Mouse (Mus musculus) MEL (cell line): ENCODE measurements at regions not wholly inside any gene's neighbourhood (a gene's known extent, or its start where the extent isn't known, plus 50 kb on each side); places are given as distances from the start of the nearest gene placed in this dataset.

Experiments
- DNase-seq: peaks from one replicate; pipeline ENCODE4 v3.0.0; 2011; ENCODE audit warnings: low read depth, low spot score
- H3K27ac ChIP-seq: 2 replicates; pipeline ENCODE4 v1.5.1; 2012; ENCODE audit warnings: low read depth, mild to moderate bottlenecking, control low read depth, low read length, moderate library complexity; ENCODE audit not compliant: control insufficient read depth
- H3K27me3 ChIP-seq, 2 experiments: fragments of 150-350 bp in 1 of 2; sonication (generic) in 1 of 2; 2 replicates each; pipeline ENCODE4 v1.6.1; 2012; ENCODE audit warnings: low read length in 2 of 2, mild to moderate bottlenecking in 2 of 2, improper control_type of control experiment in 1 of 2, moderate library complexity in 1 of 2; ENCODE audit not compliant: insufficient read depth in 2 of 2, control insufficient read depth in 1 of 2
- H3K36me3 ChIP-seq, 2 experiments: 2 replicates each; pipeline ENCODE4 v1.6.1; 2012 to 2014; ENCODE audit warnings: low read length in 2 of 2, improper control_type of control experiment in 1 of 2, inconsistent platforms in 1 of 2, mild to moderate bottlenecking in 1 of 2; ENCODE audit not compliant: insufficient read depth in 2 of 2, control insufficient read depth in 1 of 2
- H3K4me1 ChIP-seq, 2 experiments: fragments of 150-350 bp in 1 of 2; sonication (generic) in 1 of 2; 2 replicates each; pipeline ENCODE4 v1.6.1; 2012; ENCODE audit warnings: low read length in 2 of 2, improper control_type of control experiment in 1 of 2, mild to moderate bottlenecking in 1 of 2; ENCODE audit not compliant: insufficient read depth in 2 of 2, control insufficient read depth in 1 of 2
- H3K4me3 ChIP-seq, 2 experiments: fragments of 150-350 bp in 1 of 2; sonication (generic) in 1 of 2; 2 replicates each; pipeline ENCODE4 v1.5.1; 2012; ENCODE audit warnings: low read depth in 2 of 2, low read length in 2 of 2, mild to moderate bottlenecking in 2 of 2, moderate library complexity in 2 of 2, control low read depth in 1 of 2, improper control_type of control experiment in 1 of 2; ENCODE audit not compliant: control insufficient read depth in 1 of 2, insufficient read depth in 1 of 2
- H3K79me2 ChIP-seq: 2 replicates; pipeline ENCODE4 v1.6.1; 2012; ENCODE audit warnings: mild to moderate bottlenecking, low read length, moderate library complexity; ENCODE audit not compliant: control insufficient read depth, poor library complexity, insufficient read depth
- H3K9ac ChIP-seq: 2 replicates; pipeline ENCODE4 v1.6.1; 2012; ENCODE audit warnings: low read depth, mild to moderate bottlenecking, control low read depth, low read length, moderate library complexity; ENCODE audit not compliant: control insufficient read depth, poor library complexity, severe bottlenecking
- H3K9me3 ChIP-seq: fragments of 150-350 bp; sonication (generic); replicated peaks from 2 replicates; pipeline ENCODE4 v1.6.1; 2012; ENCODE audit warnings: mild to moderate bottlenecking, low read length, improper control_type of control experiment, moderate library complexity; ENCODE audit not compliant: insufficient read depth
- BHLHE40 ChIP-seq: IDR thresholded peaks from 2 replicates; pipeline ENCODE4 v1.6.1; 2012; ENCODE audit warnings: low read depth, mild to moderate bottlenecking, inconsistent platforms, low read length, improper control_type of control experiment, borderline replicate concordance
- CTCF ChIP-seq, 3 experiments: IDR thresholded peaks in 2 of 3; conservative IDR thresholded peaks in 1 of 3; 2 replicates each; pipeline ENCODE4 v1.5.1; 2011 to 2012; ENCODE audit warnings: low read length in 3 of 3, low read depth in 2 of 3, mild to moderate bottlenecking in 2 of 3, improper control_type of control experiment in 1 of 3, inconsistent platforms in 1 of 3, mixed read lengths in 1 of 3, moderate library complexity in 1 of 3; ENCODE audit not compliant: control insufficient read depth in 1 of 3, insufficient read depth in 1 of 3, poor library complexity in 1 of 3, severe bottlenecking in 1 of 3
- E2F4 ChIP-seq: IDR thresholded peaks from 2 replicates; pipeline ENCODE4 v1.6.1; 2011; ENCODE audit warnings: low read depth, low read length, improper control_type of control experiment, borderline replicate concordance
- ELF1 ChIP-seq: IDR thresholded peaks from 2 replicates; pipeline ENCODE4 v1.6.1; 2014; ENCODE audit warnings: low read depth, mild to moderate bottlenecking, inconsistent platforms, low read length, improper control_type of control experiment, moderate library complexity
- EP300 ChIP-seq, 2 experiments: IDR thresholded peaks; 2 replicates each; pipeline ENCODE4 v1.6.1; 2011; ENCODE audit warnings: improper control_type of control experiment in 2 of 2, low read length in 2 of 2, low read depth in 1 of 2, mild to moderate bottlenecking in 1 of 2
- ETS1 ChIP-seq: IDR thresholded peaks from 2 replicates; pipeline ENCODE4 v1.6.1; 2012; ENCODE audit warnings: low read depth, mild to moderate bottlenecking, inconsistent platforms, low read length, improper control_type of control experiment, moderate library complexity
- GABPA ChIP-seq: IDR thresholded peaks from 2 replicates; pipeline ENCODE4 v1.6.1; 2012; ENCODE audit warnings: low read depth, mild to moderate bottlenecking, inconsistent platforms, low read length, improper control_type of control experiment, moderate library complexity
- MAFK ChIP-seq: IDR thresholded peaks from 2 replicates; pipeline ENCODE4 v1.6.1; 2011; ENCODE audit warnings: low read depth, mild to moderate bottlenecking, low read length, improper control_type of control experiment, borderline replicate concordance
- MXI1 ChIP-seq: IDR thresholded peaks from 2 replicates; pipeline ENCODE4 v1.6.1; 2011; ENCODE audit warnings: mild to moderate bottlenecking, low read depth, low read length, improper control_type of control experiment
- NRF1 ChIP-seq: IDR thresholded peaks from 2 replicates; pipeline ENCODE4 v1.6.1; 2014; ENCODE audit warnings: low read depth, mild to moderate bottlenecking, inconsistent platforms, low read length, improper control_type of control experiment, moderate library complexity; ENCODE audit not compliant: poor library complexity, insufficient read depth, severe bottlenecking
- POLR2AphosphoS5 ChIP-seq: IDR thresholded peaks from 2 replicates; pipeline ENCODE4 v1.6.1; 2012; ENCODE audit warnings: low read depth, borderline replicate concordance, mild to moderate bottlenecking, inconsistent platforms, low read length, moderate library complexity, mixed read lengths
- RAD21 ChIP-seq: IDR thresholded peaks from 2 replicates; pipeline ENCODE4 v1.6.1; 2011; ENCODE audit warnings: mild to moderate bottlenecking, low read depth, low read length, improper control_type of control experiment
- RCOR1 ChIP-seq: IDR thresholded peaks from 2 replicates; pipeline ENCODE4 v1.6.1; 2012; ENCODE audit warnings: low read depth, mild to moderate bottlenecking, inconsistent platforms, low read length, improper control_type of control experiment
- SIN3A ChIP-seq: IDR thresholded peaks from 2 replicates; pipeline ENCODE4 v1.6.1; 2012; ENCODE audit warnings: low read length, improper control_type of control experiment, inconsistent platforms
- TBP ChIP-seq: IDR thresholded peaks from 2 replicates; pipeline ENCODE4 v1.8.0; 2011; ENCODE audit warnings: low read depth, low read length, improper control_type of control experiment
- TCF12 ChIP-seq: IDR thresholded peaks from 2 replicates; pipeline ENCODE4 v1.6.1; 2014; ENCODE audit warnings: low read depth, mild to moderate bottlenecking, inconsistent platforms, low read length, improper control_type of control experiment, moderate library complexity
- ZC3H11A ChIP-seq: IDR thresholded peaks from 2 replicates; pipeline ENCODE4 v1.6.1; 2012; ENCODE audit warnings: low read depth, mild to moderate bottlenecking, inconsistent platforms, low read length, improper control_type of control experiment
- ZKSCAN1 ChIP-seq: IDR thresholded peaks from 2 replicates; pipeline ENCODE4 v1.6.1; 2012; ENCODE audit warnings: low read depth, mild to moderate bottlenecking, inconsistent platforms, low read length, improper control_type of control experiment, moderate library complexity
- ZNF384 ChIP-seq: IDR thresholded peaks from 2 replicates; pipeline ENCODE4 v1.6.1; 2012; ENCODE audit warnings: low read depth, mild to moderate bottlenecking, inconsistent platforms, low read length, improper control_type of control experiment

- H3K36me3 ChIP-seq = no peaks in the 10 kb centered on the region
- no peaks in the 10 kb centered on the region for H3K79me2 ChIP-seq
- H3K27ac ChIP-seq = no peak overlapping the region
- no peak overlapping the region for H3K4me3 ChIP-seq
- TF ChIP-seq TBP (no peak), MXI1 (no peak), POLR2AphosphoS5 (no peak), NRF1 (no peak), BHLHE40 (no peak), SIN3A (no peak), GABPA (no peak), EP300 (IDR thresholded peaks at IDR 0.05; ENCODE audit: low read depth in 1 of 2, low read length in 2 of 2) (no peak), ELF1 (no peak), ZC3H11A (no peak), ZKSCAN1 (no peak), MAFK (no peak), CTCF (IDR thresholded peaks at IDR 0.05 in 2 of 3, conservative IDR thresholded peaks at IDR 0.05 in 1 of 3; ENCODE audit: control insufficient read depth in 1 of 3, insufficient read depth in 1 of 3, low read depth in 2 of 3, low read length in 3 of 3, poor library complexity in 1 of 3, severe bottlenecking in 1 of 3) (no peak), E2F4 (no peak), ETS1 (no peak), RCOR1 (no peak)
- no peaks in the 10 kb centered on the region for H3K9me3 ChIP-seq
- H3K4me1 ChIP-seq = no peaks in the 10 kb centered on the region
- no peak for DNase-seq
- no peaks in the 10 kb centered on the region for H3K27me3 ChIP-seq
- H3K9ac ChIP-seq = no peak overlapping the region
Observed at GRCm38 (mm10) chr13:90370746-90371414, 281.5 kb upstream of the Xrcc4 start.

GRCm38 (mm10) chr13:90364518-90365027, 275.2 kb upstream of the Xrcc4 start:
- DNase-seq = no peak
- no peak overlapping the region for H3K27ac ChIP-seq
- no peaks in the 10 kb centered on the region for H3K4me1 ChIP-seq
- no peak for TF ChIP-seq MXI1
- no peak for TF ChIP-seq ELF1
- TF ChIP-seq RAD21 = no peak
- no peak for TF ChIP-seq TCF12
- no peak for TF ChIP-seq ZC3H11A
- TF ChIP-seq ZNF384 = no peak
- no peak for TF ChIP-seq POLR2AphosphoS5
- H3K79me2 ChIP-seq = no peaks in the 10 kb centered on the region
- H3K36me3 ChIP-seq = no peaks in the 10 kb centered on the region
- H3K4me3 ChIP-seq = no peak overlapping the region
- no peaks in the 10 kb centered on the region for H3K9me3 ChIP-seq
- no peaks in the 10 kb centered on the region for H3K27me3 ChIP-seq
- no peak overlapping the region for H3K9ac ChIP-seq
